Mouse (Mus musculus) induced T-regulatory cell, adult 2 months (primary cell): Measurements from ENCODE around the gene Acp4.
A peak's percentile ranks its signal among the peaks of the same experiment; 100 is the strongest.
"Not testable (repeated sequence)": the region's sequence is repeated elsewhere in the genome, so short reads cannot be mapped to it uniquely, and the experiment has no call there.

Experiments used
- DNase-seq: peaks from one replicate; pipeline ENCODE4 v3.0.0-alpha.2; 2012; ENCODE audit warnings: low read depth

The Acp4 gene

GRCm38 (mm10) chr7:44257278-44257677 is at the start of gene Acp4:
Gene Acp4, minus strand, starts transcription at chr7:44257378.
- DNase-seq = no peak

GRCm38 (mm10) chr7:44306516-44307240 is 49.5 kb upstream of the Acp4 start, which contains the start of gene Clec11a:
Gene Clec11a, minus strand, starts transcription at chr7:44306902.
- no peak for DNase-seq

- DNase-seq = no peak
Observed at GRCm38 (mm10) chr7:44305686-44306085, 48.5 kb upstream of the Acp4 start.

GRCm38 (mm10) chr7:44304775-44305641 is 47.8 kb upstream of the Acp4 start:
- DNase-seq = peak; percentile 99

DNA sequence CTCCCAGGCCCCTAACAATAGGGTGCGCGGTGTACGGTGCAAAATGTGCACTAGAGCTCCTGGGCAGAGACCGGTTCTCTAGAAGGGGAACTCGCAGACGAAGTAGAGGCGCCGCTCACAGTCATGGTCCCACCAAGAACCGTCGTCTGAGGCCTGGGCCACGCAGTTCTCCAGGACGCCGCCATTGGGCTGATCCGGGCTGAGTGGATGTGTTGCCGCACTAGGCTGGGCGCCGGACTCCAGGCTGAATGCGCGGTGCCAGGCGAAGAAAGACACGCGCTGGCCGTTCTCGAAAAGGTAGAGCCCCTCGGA is 47.2 kb upstream of the Acp4 start:
- DNase-seq = no peak

DNA sequence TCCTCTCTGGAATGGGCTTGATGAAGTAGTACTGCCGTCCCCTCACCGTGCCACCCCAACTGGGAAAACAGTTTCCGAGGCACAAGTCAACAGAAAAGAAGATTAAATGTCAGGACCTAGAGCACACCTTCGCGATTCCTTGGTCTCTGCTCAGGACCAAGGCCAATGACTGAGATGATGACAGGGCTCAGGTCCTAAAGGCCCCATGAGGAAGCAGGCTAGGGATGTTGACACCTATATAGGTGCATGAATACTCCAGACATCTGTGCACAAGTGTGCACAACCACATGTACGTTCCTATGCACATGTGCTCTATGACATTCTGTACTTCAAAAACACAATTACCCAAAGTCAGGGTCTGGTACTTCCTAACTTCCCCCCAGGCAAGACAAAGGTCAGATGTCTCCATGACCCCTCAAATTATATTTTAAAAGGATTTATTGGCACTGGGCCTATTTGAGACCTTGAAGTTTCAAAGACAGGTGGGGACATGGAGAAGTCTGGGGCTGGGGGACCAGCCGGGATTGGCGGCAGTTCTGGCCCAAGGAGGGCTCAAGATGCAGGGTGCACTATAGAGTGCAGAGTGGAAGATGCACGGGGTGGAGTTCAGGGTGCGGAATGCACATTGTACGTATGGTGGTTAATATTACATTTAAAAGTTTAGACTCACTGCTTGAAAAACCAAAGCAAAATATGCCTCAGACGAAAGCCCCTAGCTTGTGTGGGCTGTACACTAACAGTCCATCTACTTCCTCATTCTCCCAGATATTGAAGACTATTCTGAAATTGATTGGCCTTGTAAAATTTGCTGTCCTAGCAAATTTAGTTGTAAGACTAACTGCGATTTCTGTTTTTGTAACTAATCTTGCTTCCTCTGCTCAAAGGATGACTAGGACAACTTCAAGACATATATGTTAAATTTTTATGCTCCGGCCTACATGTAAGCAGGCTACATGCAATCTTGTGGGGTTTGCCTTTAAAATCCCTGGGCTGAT is 46.5 kb upstream of the Acp4 start:
- peak; percentile 6 for DNase-seq

GRCm38 (mm10) chr7:44297501-44297900 is 40.3 kb upstream of the Acp4 start:
- DNase-seq = not testable (repeated sequence)

DNA sequence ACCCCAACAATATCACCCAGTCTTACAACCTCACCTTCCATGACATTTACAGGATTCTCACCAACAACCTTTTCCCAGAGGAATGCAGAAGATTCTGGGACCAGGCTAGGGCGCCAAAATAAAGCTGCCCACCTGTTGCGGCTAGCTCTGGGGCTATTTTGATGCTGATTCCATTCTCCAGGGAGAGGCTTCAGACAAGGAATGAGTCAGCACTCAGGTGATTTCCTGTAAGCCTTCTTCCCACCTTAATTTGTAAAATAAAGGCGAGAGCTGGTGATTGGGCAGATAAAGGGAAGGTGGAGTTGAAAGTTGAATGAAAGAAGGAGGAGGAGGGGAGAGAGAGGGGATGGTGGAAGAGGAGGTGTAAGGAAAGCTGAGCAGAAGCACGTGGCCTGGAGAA is 34.2 kb upstream of the Acp4 start:
- no peak for DNase-seq

DNA sequence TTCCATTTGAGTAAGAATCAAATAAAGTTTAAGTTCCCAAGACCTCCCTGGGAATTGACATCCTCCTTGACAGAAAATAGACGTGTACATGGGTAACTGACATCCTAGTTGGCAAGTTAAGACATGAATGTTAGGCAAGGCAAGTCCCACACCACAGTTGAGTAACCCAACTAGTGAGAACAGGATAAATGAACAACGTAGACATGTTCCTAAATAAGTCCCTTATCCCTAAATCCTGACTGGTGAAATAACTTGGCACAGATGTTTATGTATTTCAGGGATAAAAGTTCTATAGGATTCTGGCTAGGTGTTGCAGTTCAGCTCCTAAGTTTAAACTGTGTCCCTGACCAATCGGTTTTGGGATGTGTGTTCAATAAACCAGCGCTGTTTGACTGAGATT is 33.8 kb upstream of the Acp4 start:
- DNase-seq = no peak

DNA sequence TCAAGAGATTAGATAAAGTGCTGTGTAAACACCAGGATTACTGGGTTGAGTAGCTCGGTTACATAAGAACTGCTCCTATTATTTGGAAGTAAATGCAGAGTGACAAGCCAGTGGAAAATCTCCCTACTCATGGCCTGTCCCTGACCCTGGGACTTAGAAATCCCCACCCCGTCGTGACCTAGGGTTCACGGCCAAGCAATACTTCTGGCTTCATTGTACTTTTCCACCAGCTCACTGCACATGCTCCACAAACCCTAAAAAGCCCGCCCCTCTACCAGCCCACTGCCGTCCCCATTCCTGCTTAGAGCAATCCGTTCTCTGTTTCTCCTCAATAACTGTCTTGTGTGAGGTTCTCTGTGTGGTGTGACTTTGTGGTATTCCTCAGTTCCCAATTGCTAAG is 30.6 kb upstream of the Acp4 start:
- no peak for DNase-seq

- DNase-seq = no peak
Observed at GRCm38 (mm10) chr7:44281586-44281985, 24.4 kb upstream of the Acp4 start.

DNA sequence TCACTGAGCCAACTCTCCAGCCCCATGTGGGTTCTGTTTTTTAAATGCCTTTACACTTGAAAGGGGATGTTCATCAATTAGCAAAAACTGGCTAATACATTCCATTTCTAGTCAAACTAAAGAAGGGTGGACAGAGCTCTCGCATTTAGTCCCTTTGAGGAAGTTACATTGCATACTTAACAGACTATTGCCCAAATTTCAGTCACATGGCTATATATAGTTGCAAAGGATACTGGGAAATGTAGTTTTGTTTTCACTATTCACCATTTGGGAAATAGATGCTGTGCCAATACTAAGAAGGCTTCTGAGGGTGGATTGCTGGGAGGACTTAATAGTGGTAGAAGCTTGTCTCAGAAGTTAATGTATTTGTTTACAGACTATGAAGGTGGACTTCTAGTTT is 23.8 kb upstream of the Acp4 start:
- no peak for DNase-seq

- DNase-seq = peak; percentile 61
Observed at GRCm38 (mm10) chr7:44277250-44277622, 20.1 kb upstream of the Acp4 start.

GRCm38 (mm10) chr7:44276461-44277249 is 19.5 kb upstream of the Acp4 start:
- no peak for DNase-seq

DNA sequence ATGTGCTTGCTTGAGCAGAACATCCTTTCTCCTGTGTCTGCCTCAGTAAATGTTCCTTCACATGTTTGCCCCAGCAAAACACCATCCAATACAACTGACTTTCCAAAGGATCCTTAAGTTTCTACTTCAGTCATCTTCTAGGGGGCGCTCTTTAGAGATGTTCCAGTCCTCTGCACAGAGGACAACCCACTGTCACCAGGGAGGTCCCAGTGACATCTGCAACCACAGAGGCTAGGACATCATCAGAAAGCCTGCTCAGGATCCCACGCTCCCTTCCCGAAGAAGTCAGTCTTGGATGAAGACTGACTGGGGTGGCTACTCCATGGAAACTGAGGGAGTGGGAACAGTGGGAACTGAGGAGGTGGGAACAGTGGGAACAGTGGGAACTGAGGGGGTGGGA is 18.4 kb upstream of the Acp4 start:
- DNase-seq = no peak

DNA sequence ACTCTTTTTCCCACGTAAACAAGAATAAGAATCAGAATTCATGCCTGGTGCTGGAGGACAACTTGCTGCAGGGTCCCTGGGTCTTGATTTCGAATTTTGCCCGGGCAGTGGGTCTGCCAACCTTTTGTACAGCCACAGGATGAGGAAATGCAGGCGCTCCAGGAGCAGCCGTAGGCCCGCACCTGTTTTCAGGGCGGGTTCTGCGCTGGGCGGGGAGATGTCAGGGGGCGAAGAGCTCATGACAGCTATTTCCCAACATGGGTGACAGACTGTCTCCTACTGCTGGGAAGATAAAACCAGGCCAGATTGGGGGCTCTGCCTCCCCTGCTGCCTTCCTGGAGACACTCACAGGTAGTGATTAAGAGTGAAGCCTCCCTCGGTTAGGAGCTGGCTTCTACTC is 16.9 kb upstream of the Acp4 start:
- no peak for DNase-seq

GRCm38 (mm10) chr7:44273446-44273845 is 16.3 kb upstream of the Acp4 start:
- no peak for DNase-seq

DNA sequence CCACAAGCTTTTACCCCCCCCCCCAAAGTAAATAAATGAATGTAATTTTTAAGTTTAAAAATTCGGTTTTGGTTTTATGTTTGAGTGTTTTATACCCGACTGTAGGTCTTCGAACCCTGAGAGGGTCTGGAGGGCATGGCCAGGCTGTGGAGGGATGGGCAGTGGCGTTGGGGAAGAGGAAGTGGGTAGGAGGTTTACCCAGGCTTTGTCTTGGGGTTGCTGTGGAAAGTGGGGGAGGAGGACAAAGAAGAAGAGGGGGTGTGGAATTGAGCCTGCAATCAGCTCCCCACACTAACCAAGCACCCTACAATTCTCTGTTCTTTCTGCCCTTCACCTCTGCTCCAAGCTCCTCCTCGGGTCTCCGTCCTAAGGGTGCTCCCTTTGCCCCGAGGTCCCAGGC is 15.4 kb upstream of the Acp4 start:
- no peak for DNase-seq

- DNase-seq = peak; percentile 36
Observed at GRCm38 (mm10) chr7:44271309-44271708, 14.1 kb upstream of the Acp4 start.

DNA sequence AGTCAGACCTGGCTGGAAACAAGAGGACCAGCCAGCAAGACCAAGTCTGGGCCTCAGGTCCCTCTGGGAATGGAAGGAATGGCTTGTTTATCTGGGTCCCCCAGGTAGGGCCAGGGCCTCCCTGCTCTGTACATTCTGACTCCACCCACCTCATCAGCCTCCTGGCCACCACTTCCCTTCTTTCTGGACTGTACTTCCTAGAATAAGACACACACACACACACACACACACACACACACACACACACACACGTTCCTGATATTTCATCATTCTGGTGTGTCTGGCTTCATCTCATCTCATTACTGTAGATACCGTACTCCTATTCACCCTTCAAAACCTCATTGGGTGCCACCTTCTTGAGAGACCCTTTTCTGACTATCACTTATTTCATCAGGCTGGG is 12.2 kb upstream of the Acp4 start:
- DNase-seq = no peak

- no peak for DNase-seq
Observed at GRCm38 (mm10) chr7:44268117-44268516, 10.9 kb upstream of the Acp4 start.
